Mouse (Mus musculus) cortical plate, adult 2 months (tissue): ENCODE results near the gene Vcp.

Source experiments
- CTCF ChIP-seq: fragments of 200-500 bp; IDR thresholded peaks from 2 replicates; pipeline ENCODE4 v1.5.1; 2011; ENCODE audit warnings: mild to moderate bottlenecking, control low read depth, low read length; ENCODE audit not compliant: insufficient read depth; ENCODE audit errors: extremely low read depth
- POLR2A ChIP-seq: fragments of 200-500 bp; IDR thresholded peaks from 2 replicates; pipeline ENCODE4 v1.6.1; 2011; ENCODE audit warnings: mild to moderate bottlenecking, low read length, control low read depth; ENCODE audit not compliant: insufficient read depth; ENCODE audit errors: extremely low read depth

DNA sequence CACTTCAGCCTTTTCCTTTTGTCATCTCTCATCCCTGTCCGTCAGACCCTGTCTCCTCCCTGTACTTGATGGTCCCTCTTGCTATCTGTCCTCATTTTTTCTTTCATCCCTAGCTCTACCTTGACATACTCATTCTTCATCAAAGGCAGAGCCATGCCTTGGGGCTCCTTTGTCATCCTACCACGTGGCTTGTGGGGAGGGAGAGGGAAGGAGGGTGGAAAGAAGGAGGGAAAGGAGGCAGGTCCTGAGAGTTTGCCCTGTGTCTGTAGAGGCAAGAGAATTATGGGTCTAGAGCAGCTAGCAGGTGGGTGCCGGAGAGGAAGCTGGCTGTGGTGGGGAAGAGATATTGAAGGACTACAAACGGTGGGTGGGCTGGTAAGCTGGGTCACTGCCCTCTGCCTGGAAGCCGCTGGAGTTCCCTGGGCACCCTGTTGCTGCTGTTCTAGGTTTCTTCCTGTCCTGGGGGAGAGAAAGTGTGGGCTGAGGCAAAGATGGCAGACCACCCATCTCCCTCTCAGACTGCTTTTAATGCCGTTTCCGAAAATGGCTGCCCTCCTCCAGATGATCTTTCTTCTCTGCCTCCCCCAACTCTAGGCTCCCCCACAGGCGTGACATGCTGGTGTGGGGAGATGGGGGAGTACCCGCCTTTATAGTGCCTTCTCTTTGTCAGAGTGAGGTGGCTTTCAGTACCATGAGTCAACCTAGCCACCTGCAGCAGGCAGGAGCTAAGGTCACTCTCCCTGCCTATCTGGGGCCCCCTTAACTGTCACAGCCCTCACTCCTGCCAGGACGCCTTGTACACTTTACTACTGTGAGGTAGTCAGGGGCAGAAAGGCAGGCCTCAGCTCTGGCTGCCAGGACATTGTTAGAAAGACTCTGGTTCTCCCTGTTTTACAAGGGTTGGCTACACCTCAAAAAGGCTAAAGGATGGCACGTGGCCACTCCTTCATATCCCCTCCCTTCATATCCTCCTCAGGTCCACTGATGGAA, 48.8 kb downstream of the Vcp start:
- no peak for TF ChIP-seq CTCF
- no peak for TF ChIP-seq POLR2A
